Mouse (Mus musculus): ENCODE data around the gene Tesmin.

DNA sequence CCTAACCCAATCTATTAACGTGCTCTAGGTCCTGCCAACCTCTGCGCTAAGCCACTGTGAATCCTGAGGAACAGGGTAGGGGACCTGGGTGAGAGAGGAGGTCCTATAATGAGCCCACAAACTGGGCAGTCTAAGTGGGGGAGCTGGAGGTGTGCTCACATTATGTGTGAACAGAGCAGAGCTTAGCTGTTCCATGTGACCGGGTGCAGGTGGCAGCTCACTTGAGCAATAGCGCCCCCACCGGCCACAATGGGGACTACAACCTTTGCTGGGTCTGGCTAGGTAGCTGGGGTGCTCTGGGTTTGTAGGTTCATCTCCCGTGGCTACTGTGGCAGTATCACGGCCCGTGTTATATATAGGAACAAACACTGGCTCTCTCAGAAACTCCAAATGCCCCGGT, 48.2 kb downstream of the Tesmin start:
- peak; percentile 54 for TF ChIP-seq CTCF (IDR thresholded peaks at IDR 0.05; ENCODE audit: borderline replicate concordance, extremely low read depth, insufficient read depth, insufficient read length)
- TF ChIP-seq POLR2A (IDR thresholded peaks at IDR 0.05; ENCODE audit: borderline replicate concordance, extremely low read depth, insufficient read depth, insufficient read length, poor library complexity, severe bottlenecking): no peak
